Mouse (Mus musculus) neural tube, embryonic 12.5 days (tissue): ENCODE results near the gene Dand5. TPM values are rescaled to one million over a fixed set of nuclear protein-coding genes. Genes with fewer than 3 reads are reported as not detected.
A peak's percentile ranks its signal among the peaks of the same experiment; 100 is the strongest.
"Not testable (repeated sequence)": the region's sequence is repeated elsewhere in the genome, so short reads cannot be mapped to it uniquely, and the experiment has no call there.

Experiments used
- ATAC-seq: fragments of 200-750 bp; cut with Nextera tagmentation; 2 replicates; pipeline ENCODE4 v1.8.0; 2017; ENCODE audit warnings: low read depth, mild to moderate bottlenecking, moderate TSS enrichment, moderate library complexity; ENCODE audit not compliant: low FRiP score
- H3K27ac ChIP-seq: fragments of 300-500 bp; sonication (generic); 2 replicates; pipeline ENCODE4 v1.5.1; 2016
- H3K27me3 ChIP-seq: fragments of 300-500 bp; sonication (generic); replicated peaks from 2 replicates; pipeline ENCODE4 v1.6.1; 2016; ENCODE audit warnings: mild to moderate bottlenecking
- H3K36me3 ChIP-seq: fragments of 300-500 bp; sonication (generic); 2 replicates; pipeline ENCODE4 v1.6.1; 2016; ENCODE audit warnings: mild to moderate bottlenecking
- H3K4me1 ChIP-seq: fragments of 300-500 bp; sonication (generic); 2 replicates; pipeline ENCODE4 v1.6.1; 2016
- H3K4me2 ChIP-seq: fragments of 300-500 bp; sonication (generic); replicated peaks from 2 replicates; pipeline ENCODE4 v1.6.1; 2016; ENCODE audit warnings: mild to moderate bottlenecking
- H3K4me3 ChIP-seq: fragments of 300-500 bp; sonication (generic); 2 replicates; pipeline ENCODE4 v1.5.1; 2016
- H3K9ac ChIP-seq: fragments of 300-500 bp; sonication (generic); 2 replicates; pipeline ENCODE4 v1.6.1; 2016; ENCODE audit warnings: mild to moderate bottlenecking
- H3K9me3 ChIP-seq: fragments of 300-500 bp; sonication (generic); 2 replicates; pipeline ENCODE4 v1.6.1; 2016; ENCODE audit warnings: mild to moderate bottlenecking
- WGBS: fragments of 180-500 bp; shearing (Covaris S2); methylation state at CpG from one replicate; pipeline ENCODE4 v1.1.7; 2016; 5-methylcytosine and 5-hydroxymethylcytosine counted together
- polyA plus RNA-seq: library from polyadenylated mRNA; unstranded; fragments of >200 nt; fragmentation: Nextera tagmentation; extraction: Ambion mirVana; gene quantifications from 2 replicates; pipeline ENCODE4 v1.2.1, GENCODE M21; 2016

The Dand5 gene
- polyA plus RNA-seq, 1 experiment from 2014 or later = 6.5 TPM

- H3K4me1 ChIP-seq = peaks cover 15% of the 10 kb centered on the region
- WGBS = 1% methylated on average over 59 of the region's 59 CpGs
- peak; percentile 68 for ATAC-seq
Observed at GRCm38 (mm10) chr8:84832034-84832717, 9.6 kb upstream of the Dand5 start.

GRCm38 (mm10) chr8:84831490-84831889 is 8.9 kb upstream of the Dand5 start, which contains the start of gene Gadd45gip1:
Gene Gadd45gip1, plus strand, starts transcription at chr8:84831522.
- no peaks in the 10 kb centered on the region for H3K9me3 ChIP-seq
- ATAC-seq = no peak

More at GRCm38 (mm10) chr8:84832034-84832717, 9.6 kb upstream of the Dand5 start:
- Histone ChIP-seq H3K4me3 (peak overlapping the region; percentile 81), H3K4me2 (peak overlapping the region; percentile 62), H3K27me3 (no peaks in the 10 kb centered on the region), H3K36me3 (peaks cover 32% of the 10 kb centered on the region), H3K27ac (peak overlapping the region; percentile 86), H3K9ac (peak overlapping the region; percentile 93), H3K9me3 (no peaks in the 10 kb centered on the region)

GRCm38 (mm10) chr8:84826518-84826917 is 3.9 kb upstream of the Dand5 start:
- H3K4me3 ChIP-seq, H3K4me2 ChIP-seq, H3K9me3 ChIP-seq, H3K4me1 ChIP-seq, ATAC-seq, H3K9ac ChIP-seq, H3K27ac ChIP-seq, H3K36me3 ChIP-seq: not testable (repeated sequence)
- 90% methylated on average over 2 of the region's 2 CpGs for WGBS
- H3K27me3 ChIP-seq = 0 out of 2 replicates have a peak, but pooled peaks cover 12% of the 10 kb centered on the region

More at GRCm38 (mm10) chr8:84831490-84831889, 8.9 kb upstream of the Dand5 start, which contains the start of gene Gadd45gip1:
- Histone ChIP-seq H3K4me2 (peak within 1 kb of the TSS; percentile 62), H3K27me3 (no peaks in the 10 kb centered on the region), H3K4me3 (peak within 1 kb of the TSS; percentile 81), H3K27ac (peak within 1 kb of the TSS; percentile 86), H3K4me1 (peaks cover 10% of the 10 kb centered on the region; the same call in 1 of the 2 replicates), H3K9ac (peak within 1 kb of the TSS; percentile 93), H3K36me3 (peaks cover 25% of the 10 kb centered on the region)
- 84% methylated on average over 11 of the region's 11 CpGs for WGBS

GRCm38 (mm10) chr8:84825636-84826035 is 3.0 kb upstream of the Dand5 start:
- WGBS = 73% methylated on average over 4 of the region's 4 CpGs
- ATAC-seq = no peak
- Histone ChIP-seq H3K36me3 (no peaks in the 10 kb centered on the region), H3K4me1 (peaks cover 7% of the 10 kb centered on the region), H3K9ac (no peak overlapping the region), H3K4me3 (no peak overlapping the region), H3K4me2 (no peak overlapping the region), H3K9me3 (no peaks in the 10 kb centered on the region), H3K27me3 (0 out of 2 replicates have a peak, but pooled peaks cover 12% of the 10 kb centered on the region), H3K27ac (no peak overlapping the region)

GRCm38 (mm10) chr8:84823653-84824052 is 1.0 kb upstream of the Dand5 start:
- Histone ChIP-seq H3K9me3 (no peaks in the 10 kb centered on the region), H3K27me3 (0 out of 2 replicates have a peak, but pooled peaks cover 12% of the 10 kb centered on the region), H3K36me3 (no peaks in the 10 kb centered on the region), H3K4me1 (peaks cover 7% of the 10 kb centered on the region), H3K27ac (no peak overlapping the region), H3K4me2 (peak overlapping the region; percentile 54), H3K4me3 (peak overlapping the region; percentile 11; the same call in 1 of the 2 replicates), H3K9ac (0 out of 2 replicates have a peak overlapping the region, but pooled peaks have one; percentile 21)
- under 1% methylated on average over 18 of the region's 18 CpGs for WGBS
- peak; percentile 76 for ATAC-seq

- Histone ChIP-seq H3K27ac (no peak overlapping the region), H3K4me2 (no peak overlapping the region), H3K36me3 (no peaks in the 10 kb centered on the region), H3K9me3 (no peaks in the 10 kb centered on the region), H3K4me1 (peaks cover 30% of the 10 kb centered on the region), H3K9ac (no peak overlapping the region), H3K4me3 (no peak overlapping the region), H3K27me3 (peaks cover 24% of the 10 kb centered on the region)
- no peak for ATAC-seq
- 75% methylated on average over 17 of the region's 17 CpGs for WGBS
Observed at GRCm38 (mm10) chr8:84816117-84816516, 6.5 kb downstream of the Dand5 start.

- no peaks in the 10 kb centered on the region for H3K9me3 ChIP-seq
- H3K36me3 ChIP-seq = no peaks in the 10 kb centered on the region
- 13% methylated on average over 9 of the region's 9 CpGs for WGBS
- H3K4me3 ChIP-seq = no peak overlapping the region
- 0 out of 2 replicates have a peak overlapping the region, but pooled peaks have one; percentile 5 for H3K9ac ChIP-seq
- ATAC-seq = peak; percentile 39
- H3K4me2 ChIP-seq = peak overlapping the region; percentile 32; the same call in 1 of the 2 replicates
- H3K27ac ChIP-seq = no peak overlapping the region; the same call in 1 of the 2 replicates
- H3K4me1 ChIP-seq = peaks cover 36% of the 10 kb centered on the region
- H3K27me3 ChIP-seq = peaks cover 24% of the 10 kb centered on the region
Observed at GRCm38 (mm10) chr8:84815547-84815946, 7.1 kb downstream of the Dand5 start.

GRCm38 (mm10) chr8:84814555-84815441 is 7.8 kb downstream of the Dand5 start:
- Histone ChIP-seq H3K4me2 (peak overlapping the region; percentile 32; the same call in 1 of the 2 replicates), H3K4me1 (peaks cover 38% of the 10 kb centered on the region), H3K27ac (no peak overlapping the region; the same call in 1 of the 2 replicates), H3K27me3 (peaks cover 24% of the 10 kb centered on the region), H3K36me3 (no peaks in the 10 kb centered on the region), H3K4me3 (no peak overlapping the region), H3K9me3 (no peaks in the 10 kb centered on the region), H3K9ac (0 out of 2 replicates have a peak overlapping the region, but pooled peaks have one; percentile 5)
- ATAC-seq = peak; percentile 31
- WGBS = 40% methylated on average over 19 of the region's 19 CpGs

GRCm38 (mm10) chr8:84814240-84814554 is 8.4 kb downstream of the Dand5 start:
- Histone ChIP-seq H3K4me3 (no peak overlapping the region), H3K9me3 (no peaks in the 10 kb centered on the region), H3K27ac (no peak overlapping the region), H3K4me2 (peak overlapping the region; percentile 32; the same call in 1 of the 2 replicates), H3K4me1 (peaks cover 44% of the 10 kb centered on the region), H3K9ac (0 out of 2 replicates have a peak overlapping the region, but pooled peaks have one; percentile 8), H3K27me3 (peaks cover 25% of the 10 kb centered on the region), H3K36me3 (no peaks in the 10 kb centered on the region)
- no peak for ATAC-seq
- WGBS = 84% methylated on average over 11 of the region's 11 CpGs

- H3K9me3 ChIP-seq = no peaks in the 10 kb centered on the region
- peaks cover 46% of the 10 kb centered on the region for H3K4me1 ChIP-seq
- no peak overlapping the region for H3K4me3 ChIP-seq
- ATAC-seq = no peak
- 0 out of 2 replicates have a peak overlapping the region, but pooled peaks have one; percentile 8 for H3K9ac ChIP-seq
- no peak overlapping the region for H3K27ac ChIP-seq
- H3K4me2 ChIP-seq = no peak overlapping the region; the same call in 1 of the 2 replicates
- H3K36me3 ChIP-seq = no peaks in the 10 kb centered on the region
- 91% methylated on average over 3 of the region's 3 CpGs for WGBS
- peaks cover 28% of the 10 kb centered on the region for H3K27me3 ChIP-seq
Observed at GRCm38 (mm10) chr8:84813830-84814229, 8.8 kb downstream of the Dand5 start.

GRCm38 (mm10) chr8:84813059-84813458 is 9.6 kb downstream of the Dand5 start:
- H3K9ac ChIP-seq = no peak overlapping the region
- peaks cover 35% of the 10 kb centered on the region for H3K27me3 ChIP-seq
- no peak overlapping the region for H3K27ac ChIP-seq
- ATAC-seq = no peak
- H3K9me3 ChIP-seq = no peaks in the 10 kb centered on the region
- WGBS = 0% methylated on average over 5 of the region's 5 CpGs
- H3K36me3 ChIP-seq = no peaks in the 10 kb centered on the region
- no peak overlapping the region for H3K4me2 ChIP-seq
- peaks cover 46% of the 10 kb centered on the region for H3K4me1 ChIP-seq
- H3K4me3 ChIP-seq = no peak overlapping the region

- Histone ChIP-seq H3K27me3 (peaks cover 42% of the 10 kb centered on the region), H3K9me3 (peaks cover under 1% of the 10 kb centered on the region; the same call in 1 of the 2 replicates), H3K36me3 (no peaks in the 10 kb centered on the region), H3K27ac (no peak overlapping the region), H3K4me2 (peak overlapping the region; percentile 58), H3K9ac (no peak overlapping the region), H3K4me3 (peak overlapping the region; percentile 21; the same call in 1 of the 2 replicates), H3K4me1 (peaks cover 46% of the 10 kb centered on the region)
- 11% methylated on average over 10 of the region's 10 CpGs for WGBS
- ATAC-seq = no peak
Observed at GRCm38 (mm10) chr8:84811303-84811702, 11.3 kb downstream of the Dand5 start.
